Mouse (Mus musculus) E14TG2a.4 (cell line): ENCODE data around the gene Megf6.

Source experiments
- CTCF ChIP-seq: conservative IDR thresholded peaks from 2 replicates; pipeline ENCODE4 v1.5.1; 2014; ENCODE audit warnings: low read length
- POU5F1 ChIP-seq: IDR thresholded peaks from 2 replicates; pipeline ENCODE4 v1.6.1; 2014; ENCODE audit warnings: low read length, borderline replicate concordance

GRCm38 (mm10) chr4:154312935-154313621 is 142.5 kb downstream of the Megf6 start:
- TF ChIP-seq CTCF (no peak), POU5F1 (no peak)
